Mouse (Mus musculus) heart, embryonic 16.5 days (tissue): ENCODE measurements around the gene Dek. TPM values are rescaled to one million over a fixed set of nuclear protein-coding genes. Genes with fewer than 3 reads are reported as not detected.

Experiments
- ATAC-seq: fragments of 200-750 bp; cut with Nextera tagmentation; replicated peaks from 2 replicates; pipeline ENCODE4 v1.8.0; 2017; ENCODE audit warnings: moderate number of reproducible peaks; ENCODE audit not compliant: insufficient read depth, low FRiP score; ENCODE audit errors: extremely low read depth
- H3K27ac ChIP-seq: fragments of 300-500 bp; sonication (generic); 2 replicates; pipeline ENCODE4 v1.5.1; 2014; ENCODE audit warnings: mild to moderate bottlenecking, low read length, control low read depth, moderate library complexity
- H3K27me3 ChIP-seq: fragments of 300-500 bp; sonication (generic); 2 replicates; pipeline ENCODE4 v1.6.1; 2014; ENCODE audit warnings: low read length, mixed read lengths; ENCODE audit not compliant: control insufficient read depth, insufficient read depth
- H3K36me3 ChIP-seq: fragments of 300-500 bp; sonication (generic); 2 replicates; pipeline ENCODE4 v1.6.1; 2014; ENCODE audit not compliant: control insufficient read depth, insufficient read depth
- H3K4me1 ChIP-seq: fragments of 300-500 bp; sonication (generic); 2 replicates; pipeline ENCODE4 v1.6.1; 2014; ENCODE audit warnings: low read length, mixed read lengths; ENCODE audit not compliant: control insufficient read depth, insufficient read depth
- H3K4me2 ChIP-seq: fragments of 300-500 bp; sonication (generic); 2 replicates; pipeline ENCODE4 v1.6.1; 2014; ENCODE audit warnings: low read depth, mild to moderate bottlenecking, control low read depth, low read length
- H3K4me3 ChIP-seq: fragments of 300-500 bp; sonication (generic); 2 replicates; pipeline ENCODE4 v1.5.1; 2014; ENCODE audit warnings: mild to moderate bottlenecking, control low read depth, low read length
- H3K9ac ChIP-seq: fragments of 300-500 bp; sonication (generic); 2 replicates; pipeline ENCODE4 v1.6.1; 2014; ENCODE audit warnings: low read length, control low read depth
- H3K9me3 ChIP-seq: fragments of 300-500 bp; sonication (generic); replicated peaks from 2 replicates; pipeline ENCODE4 v1.6.1; 2016; ENCODE audit warnings: low read length; ENCODE audit not compliant: control insufficient read depth
- WGBS: fragments of 180-500 bp; shearing (Covaris S2); extraction: QIAGEN DNeasy Blood & Tissue Kit; methylation state at CpG from one replicate; pipeline ENCODE4 v1.1.7; 2014; 5-methylcytosine and 5-hydroxymethylcytosine counted together
- polyA plus RNA-seq: library from polyadenylated mRNA; unstranded; fragments of >200 nt; fragmentation: Nextera tagmentation; extraction: Ambion mirVana; gene quantifications from 2 replicates; pipeline ENCODE4 v1.2.1, GENCODE M21; 2015

Gene Dek
- polyA plus RNA-seq, 1 experiment from 2014 or later: 129 TPM

- H3K27ac ChIP-seq: no peak overlapping the region
- H3K9ac ChIP-seq: no peak overlapping the region
- H3K9me3 ChIP-seq: no peaks in the 10 kb centered on the region
- H3K4me2 ChIP-seq: no peak overlapping the region
- H3K4me3 ChIP-seq: no peak overlapping the region
- H3K27me3 ChIP-seq: no peaks in the 10 kb centered on the region
- WGBS: 84% methylated on average over 5 of the region's 5 CpGs
- no peaks in the 10 kb centered on the region for H3K4me1 ChIP-seq
- peaks cover 5% of the 10 kb centered on the region for H3K36me3 ChIP-seq
- ATAC-seq: no peak
These were observed 29.8 kb downstream of the Dek start for GRCm38 (mm10) chr13:47076156-47076555.

- 90% methylated on average over 5 of the region's 5 CpGs for WGBS
- no peak overlapping the region for H3K4me3 ChIP-seq
- ATAC-seq: no peak
These were observed 33.5 kb downstream of the Dek start for GRCm38 (mm10) chr13:47072484-47072883.

DNA sequence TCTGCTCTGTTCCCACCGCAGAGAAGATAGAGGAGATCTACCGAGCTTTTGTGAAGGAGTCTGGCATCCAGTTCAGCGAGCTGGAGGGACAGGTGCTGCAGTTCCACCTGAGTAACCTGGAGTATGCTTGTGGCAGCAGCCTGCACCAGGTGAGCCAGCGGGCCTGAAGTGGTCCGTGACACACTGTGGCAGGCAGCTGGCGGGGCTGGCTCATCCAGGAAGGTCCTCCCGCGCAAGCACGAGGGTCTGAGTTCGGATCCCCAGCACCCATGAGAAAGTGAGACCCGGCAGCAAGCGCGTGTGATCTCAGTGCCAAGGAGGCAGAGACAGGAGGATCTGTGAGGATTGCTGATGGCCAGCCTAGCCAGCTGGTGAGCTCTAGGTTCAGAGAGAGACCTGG lies 34.1 kb downstream of the Dek start:
- Histone ChIP-seq H3K9me3 (no peaks in the 10 kb centered on the region), H3K4me1 (no peaks in the 10 kb centered on the region), H3K36me3 (peaks cover 5% of the 10 kb centered on the region; the same call in 1 of the 2 replicates), H3K4me3 (no peak overlapping the region), H3K9ac (no peak overlapping the region), H3K4me2 (no peak overlapping the region), H3K27me3 (no peaks in the 10 kb centered on the region), H3K27ac (no peak overlapping the region)
- ATAC-seq: no peak
- WGBS: 96% methylated on average over 13 of the region's 13 CpGs

More at GRCm38 (mm10) chr13:47072484-47072883, 33.5 kb downstream of the Dek start:
- no peak overlapping the region for H3K9ac ChIP-seq
- H3K4me2 ChIP-seq: no peak overlapping the region
- peaks cover 2% of the 10 kb centered on the region; the same call in 1 of the 2 replicates for H3K36me3 ChIP-seq
- no peaks in the 10 kb centered on the region for H3K4me1 ChIP-seq
- H3K9me3 ChIP-seq: no peaks in the 10 kb centered on the region
- no peaks in the 10 kb centered on the region for H3K27me3 ChIP-seq
- no peak overlapping the region for H3K27ac ChIP-seq

DNA sequence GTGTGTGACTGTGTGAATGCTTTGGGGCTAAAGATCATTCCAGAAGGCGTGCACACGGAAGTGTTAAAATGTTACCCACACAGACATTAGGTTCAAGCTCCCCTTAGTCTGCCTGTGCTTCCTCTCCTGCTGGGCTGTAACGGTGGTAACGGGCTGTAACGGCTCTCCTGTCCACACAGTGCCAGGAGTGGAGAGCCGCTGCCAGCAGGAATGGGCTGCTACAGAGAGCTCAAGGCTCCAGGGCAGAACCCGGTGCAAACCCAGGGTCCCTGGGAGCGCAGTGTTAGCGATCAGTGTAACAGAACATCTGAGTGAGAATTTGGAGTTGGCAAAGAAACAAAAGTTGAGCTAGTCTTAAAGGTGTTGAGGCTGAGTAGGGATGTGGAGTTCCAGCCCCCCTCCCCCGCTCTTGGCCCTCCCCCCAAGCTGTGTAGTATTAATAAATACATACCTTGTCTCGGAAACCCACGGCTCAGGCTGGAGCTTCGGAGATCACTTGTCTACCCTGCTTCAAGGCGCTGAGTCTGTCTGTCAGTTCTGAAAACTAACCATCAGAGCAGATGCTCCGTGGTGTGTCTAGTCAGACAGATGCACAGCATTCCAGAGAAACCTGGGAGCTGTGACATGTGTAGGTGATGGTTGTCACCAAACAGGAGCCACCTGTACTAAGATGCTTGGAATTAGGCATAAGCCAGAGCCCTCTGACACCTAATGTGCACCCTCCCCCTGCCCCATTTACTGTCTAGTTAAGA lies 35.5 kb downstream of the Dek start:
- Histone ChIP-seq H3K9me3 (no peaks in the 10 kb centered on the region), H3K4me2 (no peak overlapping the region), H3K27me3 (no peaks in the 10 kb centered on the region), H3K4me1 (no peaks in the 10 kb centered on the region), H3K4me3 (no peak overlapping the region), H3K9ac (no peak overlapping the region), H3K36me3 (peaks cover 5% of the 10 kb centered on the region; the same call in 1 of the 2 replicates), H3K27ac (no peak overlapping the region)
- WGBS: 79% methylated on average over 15 of the region's 15 CpGs
- no peak for ATAC-seq

- Histone ChIP-seq H3K9ac (no peak overlapping the region), H3K27ac (no peak overlapping the region), H3K27me3 (no peaks in the 10 kb centered on the region), H3K9me3 (no peaks in the 10 kb centered on the region), H3K4me1 (no peaks in the 10 kb centered on the region), H3K36me3 (peaks cover 8% of the 10 kb centered on the region; the same call in 1 of the 2 replicates), H3K4me3 (no peak overlapping the region), H3K4me2 (no peak overlapping the region)
- 85% methylated on average over 6 of the region's 6 CpGs for WGBS
- ATAC-seq: no peak
These were observed 39.0 kb downstream of the Dek start for GRCm38 (mm10) chr13:47067001-47067400.

DNA sequence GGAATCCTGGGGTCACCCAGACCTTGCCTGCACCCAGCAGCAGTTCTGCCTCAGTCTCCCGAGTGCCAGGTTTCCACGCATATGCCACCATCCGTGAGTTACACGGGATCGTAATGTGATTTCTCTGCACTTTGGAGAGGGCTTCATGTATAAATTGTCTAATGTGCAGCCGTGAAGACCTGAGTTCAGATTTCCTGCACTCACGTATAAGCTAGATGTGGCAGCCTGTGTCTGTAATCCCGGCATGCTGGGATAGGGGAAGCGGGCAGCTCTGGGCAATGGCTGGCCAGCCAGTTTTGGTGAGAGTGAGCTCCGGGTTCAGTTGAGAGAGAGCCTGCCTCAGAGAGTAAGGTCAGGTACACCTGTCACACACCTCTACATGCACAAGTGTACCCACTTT lies 39.5 kb downstream of the Dek start:
- 95% methylated on average over 10 of the region's 10 CpGs for WGBS
- no peak for ATAC-seq
- Histone ChIP-seq H3K27ac (no peak overlapping the region), H3K27me3 (no peaks in the 10 kb centered on the region), H3K4me2 (no peak overlapping the region), H3K9me3 (no peaks in the 10 kb centered on the region), H3K4me3 (no peak overlapping the region), H3K9ac (no peak overlapping the region), H3K36me3 (0 out of 2 replicates have a peak, but pooled peaks cover 8% of the 10 kb centered on the region), H3K4me1 (no peaks in the 10 kb centered on the region)

DNA sequence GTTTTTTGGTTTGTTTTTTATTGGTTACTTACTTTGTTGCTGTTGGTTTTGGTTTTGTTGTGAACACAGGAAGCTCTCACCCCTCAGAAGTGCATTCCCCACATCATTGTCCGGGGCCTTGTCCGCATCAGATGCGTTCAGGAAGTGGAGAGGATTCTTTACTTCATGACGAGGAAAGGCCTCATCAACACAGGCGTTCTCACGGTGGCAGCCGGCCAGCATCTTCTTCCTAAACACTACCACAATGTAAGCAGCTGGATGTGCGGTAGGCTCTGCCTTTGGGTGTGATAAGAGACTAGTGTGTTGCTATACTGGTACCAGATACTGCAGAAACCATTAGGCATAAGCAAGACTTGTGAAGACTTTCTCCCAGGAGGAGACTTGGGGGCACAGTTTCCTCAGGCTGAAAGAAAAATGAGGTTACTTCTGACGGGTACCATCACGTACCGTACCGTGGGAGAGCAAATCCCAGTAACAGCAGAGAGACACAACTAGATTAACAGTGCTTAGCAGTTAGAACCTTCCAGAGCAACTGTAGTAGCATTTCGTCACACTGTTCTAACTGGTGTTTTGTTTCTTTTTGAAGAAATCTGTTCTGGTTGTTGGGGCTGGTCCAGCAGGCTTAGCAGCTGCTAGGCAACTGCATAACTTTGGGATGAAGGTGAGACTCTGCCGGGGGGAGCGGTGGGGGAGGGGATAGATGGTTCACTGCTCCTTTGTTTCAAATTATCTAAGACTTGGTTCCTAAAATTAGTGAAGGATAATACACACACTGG lies 41.8 kb downstream of the Dek start:
- Histone ChIP-seq H3K27me3 (no peaks in the 10 kb centered on the region), H3K27ac (no peak overlapping the region), H3K4me2 (no peak overlapping the region), H3K4me3 (no peak overlapping the region), H3K9ac (no peak overlapping the region), H3K9me3 (no peaks in the 10 kb centered on the region), H3K36me3 (0 out of 2 replicates have a peak, but pooled peaks cover 11% of the 10 kb centered on the region), H3K4me1 (no peaks in the 10 kb centered on the region)
- 64% methylated on average over 15 of the region's 15 CpGs for WGBS
- ATAC-seq: no peak

DNA sequence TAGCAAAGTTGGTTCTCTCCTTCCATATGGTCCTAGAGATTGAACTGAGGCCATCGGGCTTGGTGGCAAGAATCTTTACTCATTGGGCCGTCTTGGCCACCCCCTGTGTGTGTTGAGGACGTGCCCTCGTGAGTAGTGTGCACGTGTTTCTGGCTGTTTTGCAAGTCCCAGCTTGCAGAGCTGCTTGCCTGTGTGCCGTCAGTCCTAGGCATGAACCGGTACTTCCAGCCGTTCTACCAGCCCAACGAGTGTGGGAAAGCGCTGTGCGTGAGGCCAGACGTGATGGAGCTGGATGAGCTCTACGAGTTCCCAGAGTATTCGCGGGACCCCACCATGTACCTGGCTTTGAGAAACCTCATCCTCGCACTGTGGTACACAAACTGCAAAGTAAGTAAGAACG lies 43.2 kb downstream of the Dek start:
- Histone ChIP-seq H3K4me1 (no peaks in the 10 kb centered on the region), H3K4me2 (no peak overlapping the region), H3K27ac (no peak overlapping the region), H3K4me3 (no peak overlapping the region), H3K9ac (no peak overlapping the region), H3K36me3 (0 out of 2 replicates have a peak, but pooled peaks cover 11% of the 10 kb centered on the region), H3K27me3 (no peaks in the 10 kb centered on the region), H3K9me3 (no peaks in the 10 kb centered on the region)
- ATAC-seq: no peak
- WGBS: 93% methylated on average over 17 of the region's 17 CpGs

- no peak overlapping the region for H3K9ac ChIP-seq
- H3K4me1 ChIP-seq: no peaks in the 10 kb centered on the region
- peaks cover 6% of the 10 kb centered on the region; the same call in 1 of the 2 replicates for H3K36me3 ChIP-seq
- no peak overlapping the region for H3K4me2 ChIP-seq
- no peak overlapping the region for H3K27ac ChIP-seq
- 82% methylated on average over 5 of the region's 5 CpGs for WGBS
- H3K4me3 ChIP-seq: no peak overlapping the region
- no peak for ATAC-seq
- H3K27me3 ChIP-seq: no peaks in the 10 kb centered on the region
- H3K9me3 ChIP-seq: no peaks in the 10 kb centered on the region
These were observed 49.2 kb downstream of the Dek start for GRCm38 (mm10) chr13:47056781-47057180.
